Mouse (Mus musculus): ENCODE measurements at regions not wholly inside any gene's neighbourhood (a gene's known extent, or its start where the extent isn't known, plus 50 kb on each side); places are given as distances from the start of the nearest gene placed in this dataset.

DNA sequence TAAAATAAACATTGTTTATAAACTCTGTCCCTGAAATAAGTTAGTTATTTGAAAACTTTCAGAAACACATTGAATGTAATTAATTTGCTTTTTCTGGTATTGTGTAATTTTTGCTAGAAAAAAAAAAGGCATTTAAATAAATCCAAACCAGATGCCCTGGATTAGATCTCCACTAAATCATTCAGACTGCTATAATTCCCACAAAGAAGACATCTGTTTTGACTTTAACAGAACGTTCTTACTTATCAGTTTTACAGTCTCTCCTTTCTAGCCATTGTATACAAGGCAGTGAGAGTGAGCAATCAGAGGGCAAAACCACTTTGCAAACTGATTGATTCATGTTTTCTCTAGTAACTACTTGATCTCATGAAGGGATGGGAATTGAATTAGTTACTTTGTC is 478.8 kb downstream of the Slitrk6 start:
- intact Hi-C loops (cut with DNase I) = no loop called here

GRCm38 (mm10) chr14:110271270-110271669 is 483.7 kb downstream of the Slitrk6 start:
- intact Hi-C loops (cut with DNase I) = no loop called here

DNA sequence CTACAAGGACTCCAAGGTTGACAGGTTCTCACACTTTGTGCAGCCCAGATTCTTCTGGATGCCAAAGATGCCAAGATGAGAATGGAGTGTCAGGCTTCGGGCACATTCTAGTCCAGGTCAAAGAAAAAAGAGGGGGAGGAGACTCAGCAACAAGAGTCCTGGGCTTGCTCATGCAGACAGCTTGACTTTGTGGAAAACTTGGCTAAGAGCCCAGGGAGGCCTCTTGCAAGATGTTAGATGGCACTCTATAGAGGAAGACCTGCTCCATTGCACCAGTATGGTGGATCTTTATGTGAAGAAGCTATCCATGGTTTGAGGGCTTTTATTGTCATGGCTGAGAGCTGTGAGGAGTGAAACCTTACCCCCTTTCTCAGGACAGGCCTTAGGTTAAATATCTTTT is 510.5 kb downstream of the Slitrk6 start:
- intact Hi-C loops (cut with DNase I) = no loop called here

GRCm38 (mm10) chr14:110243549-110243948 is 511.4 kb downstream of the Slitrk6 start:
- intact Hi-C loops (cut with DNase I) = no loop called here

DNA sequence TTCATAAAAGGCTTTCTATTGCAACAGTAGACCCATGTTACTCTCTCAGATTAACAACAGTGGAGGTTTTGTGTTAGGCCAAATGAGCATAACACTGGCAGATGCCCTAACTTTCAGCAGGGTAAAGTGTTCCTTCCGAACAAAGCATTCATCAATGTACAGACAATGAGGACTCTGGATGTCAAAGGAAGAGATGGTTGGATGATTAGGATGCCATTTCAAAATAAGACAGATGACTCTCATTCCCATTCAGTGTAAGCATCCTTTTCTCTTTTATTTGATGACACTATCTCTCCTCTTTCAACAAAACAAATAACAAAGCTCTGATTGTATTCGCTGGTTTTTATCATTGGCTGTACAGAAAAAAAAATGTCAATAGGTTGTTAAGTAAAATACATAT is 516.1 kb downstream of the Slitrk6 start:
- intact Hi-C loops (cut with DNase I) = no loop called here

- intact Hi-C loops (cut with DNase I) = no loop called here
These were observed 530.1 kb downstream of the Slitrk6 start for GRCm38 (mm10) chr14:110224678-110225446.

DNA sequence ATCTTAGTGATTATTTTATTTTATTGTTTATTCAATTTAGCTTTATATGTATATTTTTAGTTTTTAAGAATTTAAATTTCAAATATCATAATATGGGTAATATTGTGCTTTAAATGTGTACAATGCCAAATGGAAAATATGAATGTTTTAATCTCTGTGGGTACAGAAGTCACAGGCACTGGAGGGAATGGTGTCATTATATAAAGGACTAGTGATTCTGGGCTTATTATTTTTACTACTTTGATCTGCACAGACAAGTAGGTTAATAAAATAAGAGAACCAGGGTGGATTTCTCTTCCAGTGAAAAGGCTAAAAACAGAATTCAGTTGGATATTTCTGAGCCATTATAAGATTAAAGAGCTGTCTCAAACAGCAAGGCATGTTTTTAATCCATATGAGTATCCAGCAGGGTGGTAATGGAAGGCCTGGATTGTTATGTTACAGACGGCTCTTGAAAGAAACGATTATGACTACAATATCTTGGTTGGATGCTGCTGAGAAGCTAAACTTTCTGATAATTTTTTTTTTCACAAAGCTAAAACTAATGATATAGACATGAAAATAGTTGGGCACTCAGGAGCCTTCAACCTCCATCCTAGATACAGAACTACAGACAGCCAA is 563.9 kb downstream of the Slitrk6 start:
- intact Hi-C loops (cut with DNase I) = no loop called here

GRCm38 (mm10) chr14:110190471-110190870 is 564.5 kb downstream of the Slitrk6 start:
- intact Hi-C loops (cut with DNase I) = no loop called here

DNA sequence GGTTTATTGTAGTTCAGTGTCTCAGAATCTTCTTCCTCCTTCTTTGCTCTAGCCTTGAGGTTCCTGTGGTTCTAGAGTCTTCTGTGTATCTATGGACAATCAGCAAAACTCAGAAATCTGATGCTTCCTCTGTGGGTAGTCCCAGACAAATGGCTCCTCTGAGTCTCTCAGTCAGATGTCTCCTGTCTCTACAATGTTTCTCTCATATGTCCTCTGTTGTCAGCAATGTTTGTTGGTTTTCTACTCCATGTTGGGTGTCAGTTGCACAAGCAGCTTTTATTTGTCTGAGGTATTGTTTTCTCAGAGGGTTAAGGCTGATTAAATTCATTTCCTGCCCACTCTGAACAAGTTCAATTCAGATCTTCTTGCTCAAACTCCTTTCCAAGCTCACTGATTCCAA is 575.8 kb downstream of the Slitrk6 start:
- intact Hi-C loops (cut with DNase I) = no loop called here

DNA sequence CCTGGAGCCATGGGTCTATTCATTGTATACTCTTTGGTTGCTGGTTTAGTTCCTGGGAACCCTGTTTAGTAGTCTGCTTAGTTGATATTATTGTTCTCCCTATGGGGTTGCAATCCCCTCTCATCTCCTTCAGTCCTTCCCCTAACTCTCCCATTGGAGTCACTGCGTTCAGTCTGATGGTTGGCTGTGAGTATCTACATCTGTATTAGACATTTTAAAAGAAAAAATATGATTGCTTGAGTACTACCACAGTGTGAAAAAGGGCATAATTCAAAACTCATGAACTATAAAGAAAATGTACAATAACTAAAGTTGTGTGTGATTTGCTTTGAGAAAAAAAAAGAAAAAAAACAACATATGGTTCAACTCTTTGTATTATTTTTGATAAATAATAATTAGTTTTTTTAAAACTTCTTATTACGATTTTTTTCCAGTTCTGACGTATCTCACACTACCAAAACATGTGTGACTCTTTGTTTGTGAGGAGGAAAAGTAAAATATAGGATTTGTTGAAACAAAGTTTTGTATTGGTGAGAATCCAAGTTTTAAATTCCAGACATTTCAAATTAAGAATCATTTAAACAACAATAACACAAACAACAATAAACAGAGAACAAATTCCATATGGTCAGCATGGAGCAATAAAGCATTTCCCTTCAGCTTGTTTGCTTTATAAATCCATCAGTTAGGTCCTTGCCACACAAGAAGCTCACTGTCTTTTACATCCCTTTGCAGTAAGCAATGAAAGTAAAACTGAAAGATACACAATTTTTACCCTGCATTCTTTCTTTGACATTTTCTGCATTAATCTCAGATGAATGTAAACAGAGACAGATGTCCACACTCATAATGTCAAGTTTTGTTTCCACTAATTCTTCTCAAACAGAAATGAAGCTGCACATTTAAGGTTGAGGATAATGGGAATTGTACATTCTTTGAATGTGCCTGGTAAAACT is 583.5 kb downstream of the Slitrk6 start:
- intact Hi-C loops (cut with DNase I) = no loop called here

DNA sequence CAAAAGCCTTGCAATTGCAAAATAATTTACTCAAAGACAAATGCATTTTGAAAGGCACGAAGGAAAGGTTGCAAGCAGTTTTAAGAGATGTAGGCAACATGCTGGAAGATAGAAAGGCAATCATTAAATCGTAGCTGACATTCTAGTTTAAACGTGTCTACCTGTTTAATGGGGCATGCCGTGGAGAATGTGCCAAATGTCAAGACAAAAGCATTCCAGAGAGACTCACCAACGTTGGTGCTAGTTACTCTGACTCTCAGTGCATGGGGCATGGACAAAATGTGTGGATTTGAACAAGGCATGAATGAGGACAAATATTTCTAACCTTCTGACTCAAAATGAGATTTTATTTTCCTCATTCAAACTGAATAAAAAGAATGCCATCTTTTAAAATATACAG is 586.3 kb downstream of the Slitrk6 start:
- intact Hi-C loops (cut with DNase I) = no loop called here

GRCm38 (mm10) chr14:110128265-110128664 is 626.7 kb downstream of the Slitrk6 start:
- intact Hi-C loops (cut with DNase I) = no loop called here

GRCm38 (mm10) chr14:110125936-110126710 is 628.8 kb downstream of the Slitrk6 start:
- intact Hi-C loops (cut with DNase I) = no loop called here

- intact Hi-C loops (cut with DNase I) = no loop called here
These were observed 632.2 kb downstream of the Slitrk6 start for GRCm38 (mm10) chr14:110122710-110123109.

DNA sequence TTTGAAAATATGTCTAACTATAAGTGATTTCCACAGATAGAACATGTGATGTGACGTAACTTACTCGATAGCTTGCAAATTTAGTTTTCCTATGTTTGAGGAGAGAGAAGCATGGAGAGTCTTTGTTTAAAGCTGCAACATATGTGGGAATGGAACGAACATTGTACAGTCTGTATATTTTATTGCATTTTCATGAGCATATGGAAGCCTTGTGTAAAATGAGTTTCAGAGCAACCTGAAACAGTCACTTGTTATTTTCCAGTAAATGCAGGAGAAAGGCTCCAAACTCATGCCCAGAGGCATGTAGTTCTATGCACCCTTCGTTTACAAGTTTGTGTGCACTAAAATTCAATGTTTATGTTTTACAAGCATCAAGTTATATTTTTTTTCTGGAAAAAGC is 639.4 kb downstream of the Slitrk6 start:
- intact Hi-C loops (cut with DNase I) = no loop called here

- intact Hi-C loops (cut with DNase I) = no loop called here
These were observed 654.1 kb downstream of the Slitrk6 start for GRCm38 (mm10) chr14:110100852-110101251.

- intact Hi-C loops (cut with DNase I) = no loop called here
These were observed 676.6 kb downstream of the Slitrk6 start for GRCm38 (mm10) chr14:110078351-110078750.

DNA sequence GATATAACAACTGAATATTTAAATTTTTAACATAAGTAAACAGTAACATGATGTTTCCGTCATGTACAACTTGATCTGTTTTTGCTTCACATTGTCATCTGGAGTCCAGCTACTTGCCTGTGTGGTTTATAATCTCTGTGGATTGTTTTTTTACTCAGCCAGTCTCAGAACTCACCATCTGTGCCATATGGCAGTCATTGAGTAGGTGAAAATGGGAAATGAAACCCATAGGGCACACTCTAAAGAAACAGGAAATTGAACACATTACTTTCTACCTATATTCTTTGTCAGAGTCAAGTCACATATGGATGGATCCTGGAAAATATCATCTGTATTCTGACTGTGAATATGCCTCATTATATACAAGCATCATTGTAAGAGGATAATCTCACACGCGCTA is 707.2 kb downstream of the Slitrk6 start:
- intact Hi-C loops (cut with DNase I) = no loop called here

DNA sequence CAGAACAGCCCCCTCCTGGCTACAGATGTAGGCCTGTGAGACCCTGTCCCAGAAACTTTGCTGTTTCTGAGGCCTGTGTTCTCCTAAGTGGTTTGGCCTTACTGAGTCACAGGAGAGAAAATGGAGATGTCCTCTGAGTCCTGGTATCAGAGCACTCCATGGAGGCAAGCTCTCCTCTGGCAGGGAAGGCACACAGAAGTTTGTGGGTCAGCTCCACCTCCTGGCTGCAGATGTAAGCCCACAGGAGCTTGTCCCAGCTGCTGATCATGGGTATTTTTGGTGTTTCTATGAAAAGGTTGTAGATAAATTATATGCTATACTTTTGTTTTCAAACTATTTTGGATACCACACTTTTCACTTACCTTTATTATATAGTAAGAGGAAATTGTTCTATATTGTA is 711.7 kb downstream of the Slitrk6 start:
- intact Hi-C loops (cut with DNase I) = no loop called here

GRCm38 (mm10) chr14:110021812-110022211 is 733.1 kb downstream of the Slitrk6 start:
- intact Hi-C loops (cut with DNase I) = no loop called here

DNA sequence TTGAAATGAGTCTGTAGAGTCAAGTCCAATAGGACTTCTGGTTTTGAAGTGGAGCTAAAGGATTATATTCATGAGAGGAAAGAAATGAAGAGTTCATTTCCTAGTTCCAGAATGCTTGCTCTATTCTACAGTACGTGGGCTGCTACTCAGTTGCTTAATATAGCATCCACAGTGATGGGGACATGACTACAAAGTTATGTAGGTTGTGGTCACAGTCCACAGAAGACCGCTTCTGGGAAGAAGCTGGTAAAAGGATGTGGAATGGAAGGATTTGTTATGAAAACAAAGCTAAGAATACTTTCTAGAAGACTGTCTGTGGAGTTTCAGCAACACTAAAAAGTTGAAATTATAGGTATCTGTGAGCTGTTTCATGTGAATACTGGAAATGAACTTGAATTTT is 739.8 kb downstream of the Slitrk6 start:
- intact Hi-C loops (cut with DNase I) = no loop called here
